In the genomic region with DNA sequence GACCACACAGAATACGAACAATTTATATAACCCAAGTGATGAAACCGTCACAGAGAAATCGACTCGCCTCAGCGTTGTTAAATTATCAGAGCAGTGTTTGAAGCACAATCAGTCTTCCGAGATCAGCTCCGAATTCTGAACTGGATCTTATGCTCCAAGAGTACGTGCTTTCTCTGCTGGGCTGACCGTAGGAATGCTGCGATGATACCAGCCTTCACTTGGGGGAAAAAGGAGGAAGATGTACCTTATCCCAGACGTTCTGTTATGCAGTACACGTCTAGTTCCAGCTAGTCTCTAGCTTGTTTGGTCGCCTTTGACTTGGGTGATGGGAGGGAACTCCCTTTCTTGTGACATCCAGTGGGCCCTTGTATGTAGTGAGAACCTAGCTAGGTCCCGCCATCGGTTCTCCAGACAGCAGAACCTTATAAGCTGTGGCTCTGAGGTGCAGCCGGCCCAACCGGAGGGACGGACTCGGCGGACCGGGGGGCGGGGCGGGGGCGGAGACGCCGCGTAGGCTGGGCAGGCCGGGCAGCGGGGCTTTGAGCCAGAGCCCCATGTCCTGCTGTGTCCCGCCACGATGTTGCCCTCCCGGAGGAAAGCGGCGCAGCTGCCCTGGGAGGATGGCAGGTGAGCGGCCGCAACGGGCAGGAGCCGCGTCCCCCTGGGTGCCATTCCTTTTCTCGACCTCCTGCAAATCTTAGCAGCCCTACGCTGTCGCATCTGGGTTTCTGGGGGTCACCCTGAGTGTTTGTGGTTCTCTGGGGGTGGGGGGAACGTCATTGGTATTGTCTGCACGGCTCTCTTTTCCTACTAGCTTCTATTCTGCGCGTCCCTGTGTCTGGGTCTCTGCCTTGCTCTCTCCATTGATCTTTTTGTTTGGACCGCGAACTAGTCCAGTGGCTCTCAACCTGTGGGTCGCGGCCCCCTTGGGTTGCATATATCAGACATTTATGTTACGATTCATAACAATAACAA, we compare ENCODE assay signal across 8 mouse cellular contexts. TPM values are rescaled to one million over a fixed set of nuclear protein-coding genes. Genes with fewer than 3 reads are reported as not detected.
DNase-seq lines count a peak whose midpoint lies in the region; ATAC-seq lines count a peak whose summit lies in the region.

Gene B4galt7 (plus strand): TSS at position 331 of the 975 bp plus-strand sequence.

- H3K4me3 ChIP-seq in hindbrain, embryonic 12.5 days, result peak within 1 kb of the TSS; percentile 79

- peak; percentile 88 for ATAC-seq in hindbrain, embryonic 12.5 days (ENCODE audit: low FRiP score)

- peak; percentile 85 for DNase-seq in MN1 (ENCODE audit: low spot score)
- peak; percentile 86 for DNase-seq in cerebellum, adult 9-11 months
- DNase-seq in frontal cortex, postnatal 14 days (ENCODE audit: low spot score in 2 of 2), result peak; percentile 58 to 73
- DNase-seq in layer of hippocampus, postnatal 14 days (ENCODE audit: low spot score in 2 of 2), result peak; percentile 80 to 81
- peak; percentile 88 for DNase-seq in lung, postnatal 14 days
- DNase-seq in ovary, postnatal 36 days (ENCODE audit: low spot score), result peak; percentile 88
- peak; percentile 80 for DNase-seq in thymus, postnatal 25 days

- peak within 1 kb of the TSS; percentile 72 for H3K27ac ChIP-seq in hindbrain, embryonic 12.5 days

- peaks cover 9% of the 10 kb centered on the region for H3K4me1 ChIP-seq in hindbrain, embryonic 12.5 days

- 10% methylated on average over 51 of the region's 51 CpGs for WGBS in hindbrain, embryonic 12.5 days

- H3K9ac ChIP-seq in hindbrain, embryonic 12.5 days, result peak within 1 kb of the TSS; percentile 91

- H3K4me2 ChIP-seq in hindbrain, embryonic 12.5 days (replicated peaks), result peak within 1 kb of the TSS; percentile 70

- no peaks in the 10 kb centered on the region for H3K9me3 ChIP-seq in hindbrain, embryonic 12.5 days (replicated peaks)

- H3K27me3 ChIP-seq in hindbrain, embryonic 12.5 days, result no peaks in the 10 kb centered on the region

- H3K36me3 ChIP-seq in hindbrain, embryonic 12.5 days, result peaks cover 47% of the 10 kb centered on the region

RNA-seq across cellular contexts. Expression of gene B4galt7, which starts in this region (rescaled TPM):
- polyA plus RNA-seq in hindbrain, embryonic 12.5 days (2016; fragmentation: Nextera tagmentation; extraction: Ambion mirVana), result 42.5 and 43.4 TPM in 2 replicates
- 10 to 100 TPM; 22.5 to 22.8 TPM for total RNA-seq in layer of hippocampus, postnatal 14 days (2021)

Comparison
In these comparisons a context has a peak if more than half of its experiments do, and no peak if none do; other contexts are left out.
1. Peak in every context shown above with its lines: DNase-seq, ATAC-seq, H3K4me3 ChIP-seq and H3K27ac ChIP-seq.